Mouse (Mus musculus): ENCODE results near the gene Tbcel.

Tbcel gene

GRCm38 (mm10) chr9:42462585-42463219, 44.9 kb downstream of the Tbcel start:
- CTCF ChIA-PET, result interaction anchor here in 1 of 4 experiments (0.6 kb wide), 1 partner anchor 98 kb away, joined by 3 read pairs; no protein-coding TSS in a partner anchor
- POLR2A ChIA-PET, result interaction anchor here in 3 of 4 experiments (0.6 to 5.6 kb wide), 14 partner anchors 8 to 828 kb away, joined by 3 to 58 read pairs (median 6); no protein-coding TSS in a partner anchor

GRCm38 (mm10) chr9:42461390-42462108, 46.1 kb downstream of the Tbcel start:
- ChIA-PET POLR2A (interaction anchor here (0.5 to 5.6 kb wide), 19 partner anchors 7 to 747 kb away, joined by 3 to 58 read pairs (median 5); partner anchors contain the start of gene Sc5d (in 1 of the 4)), CTCF (no interaction called here)

- POLR2A ChIA-PET, result interaction anchor here (0.5 to 5.6 kb wide), 31 partner anchors 11 to 1684 kb away, joined by 3 to 58 read pairs (median 4); no protein-coding TSS in a partner anchor
- CTCF ChIA-PET, result interaction anchor here in 1 of 4 experiments (0.7 kb wide), 1 partner anchor 9 kb away, joined by 3 read pairs; no protein-coding TSS in a partner anchor
Observed at GRCm38 (mm10) chr9:42460353-42460752, 47.3 kb downstream of the Tbcel start.

DNA sequence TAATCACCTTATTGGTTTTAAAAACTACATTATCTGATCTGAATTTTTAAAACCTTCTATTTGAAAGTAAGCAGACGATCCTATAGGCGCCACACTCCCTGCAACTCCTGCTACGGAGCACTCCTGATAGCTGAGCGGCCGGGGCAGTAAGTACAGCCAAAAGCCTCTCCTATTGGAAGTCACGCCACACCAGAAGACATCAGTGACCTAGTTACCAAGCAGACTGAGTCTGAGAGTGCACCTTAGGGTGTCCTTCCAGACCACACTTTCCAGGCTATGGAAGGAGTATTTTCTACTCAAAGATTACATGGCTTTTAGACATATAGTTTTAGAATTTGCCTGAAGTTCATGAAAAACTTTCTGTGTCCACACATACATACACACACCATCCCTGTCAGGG, 47.9 kb downstream of the Tbcel start:
- POLR2A ChIA-PET, result interaction anchor here in 3 of 4 experiments (0.5 to 5.6 kb wide), 21 partner anchors 10 to 1683 kb away, joined by 3 to 58 read pairs (median 5); no protein-coding TSS in a partner anchor
- CTCF ChIA-PET, result interaction anchor here in 1 of 4 experiments (0.5 kb wide), 1 partner anchor 966 kb away, joined by 9 read pairs; no protein-coding TSS in a partner anchor

GRCm38 (mm10) chr9:42458741-42459515, 48.7 kb downstream of the Tbcel start:
- CTCF ChIA-PET, result interaction anchor here in 1 of 4 experiments (0.5 kb wide), 1 partner anchor 966 kb away, joined by 9 read pairs; no protein-coding TSS in a partner anchor
- POLR2A ChIA-PET, result interaction anchor here in 3 of 4 experiments (0.6 to 5.6 kb wide), 13 partner anchors 8 to 478 kb away, joined by 3 to 58 read pairs (median 8); no protein-coding TSS in a partner anchor

- ChIA-PET POLR2A (interaction anchor here in 2 of 4 experiments (0.6 to 1.4 kb wide), 2 partner anchors 9 to 14 kb away, joined by 3 read pairs; no protein-coding TSS in a partner anchor), CTCF (interaction anchor here in 1 of 4 experiments (0.7 kb wide), 1 partner anchor 38 kb away, joined by 3 read pairs; no protein-coding TSS in a partner anchor)
Observed at GRCm38 (mm10) chr9:42457501-42457900, 50.1 kb downstream of the Tbcel start.

GRCm38 (mm10) chr9:42454364-42454763, 53.2 kb downstream of the Tbcel start:
- POLR2A ChIA-PET, result interaction anchor here in 2 of 4 experiments (1.0 to 1.6 kb wide), 4 partner anchors 8 to 35 kb away, joined by 3 to 4 read pairs (median 4); no protein-coding TSS in a partner anchor
- CTCF ChIA-PET, result no interaction called here

DNA sequence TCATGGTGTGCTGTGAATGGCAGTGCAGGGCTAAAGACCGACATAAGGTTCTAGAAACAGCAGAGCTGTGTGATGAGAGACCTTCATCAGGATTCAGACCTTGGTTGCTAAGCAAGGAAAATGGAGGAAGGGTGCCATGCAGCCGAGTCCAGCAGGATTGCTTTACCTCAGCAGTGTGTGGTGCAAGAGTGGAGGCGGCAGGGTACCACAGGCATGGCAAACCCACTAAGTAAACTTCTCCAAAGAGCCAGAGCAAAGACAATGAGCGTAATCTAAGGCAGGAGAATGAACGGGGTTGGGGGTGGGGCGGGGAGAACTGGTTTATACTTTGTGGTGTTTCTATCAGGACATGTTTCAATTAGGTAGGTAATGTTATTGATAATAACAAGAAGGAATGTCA, 58.6 kb downstream of the Tbcel start:
- ChIA-PET POLR2A (interaction anchor here in 2 of 4 experiments (1.7 to 1.9 kb wide), 2 partner anchors 11 kb away, joined by 5 to 9 read pairs; no protein-coding TSS in a partner anchor), CTCF (no interaction called here)

DNA sequence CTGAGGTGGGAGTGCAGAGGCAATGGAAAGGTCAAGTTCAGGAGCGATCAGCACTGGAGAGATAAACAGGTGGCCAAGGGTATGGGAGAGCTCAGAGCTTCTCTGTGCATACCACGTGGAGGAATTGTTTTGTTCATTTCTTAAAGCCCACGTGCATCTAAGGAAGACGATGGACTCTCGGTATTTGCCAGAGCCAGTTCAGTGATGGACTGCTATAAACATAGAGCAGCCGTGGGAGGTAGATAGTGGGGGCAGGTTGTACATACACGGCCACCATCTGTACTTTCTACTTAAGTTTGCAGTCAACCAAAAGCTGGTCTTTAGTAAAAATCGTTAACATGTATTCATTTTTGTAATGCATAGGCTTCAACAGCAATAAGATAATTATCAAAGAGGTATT, 65.5 kb downstream of the Tbcel start:
- POLR2A ChIA-PET, result interaction anchor here in 2 of 4 experiments (0.6 to 6.0 kb wide), 7 partner anchors 9 to 342 kb away, joined by 3 to 47 read pairs (median 4); no protein-coding TSS in a partner anchor
- CTCF ChIA-PET, result interaction anchor here in 1 of 4 experiments (0.6 kb wide), 1 partner anchor 9 kb away, joined by 4 read pairs; no protein-coding TSS in a partner anchor

- CTCF ChIA-PET, result interaction anchor here in 1 of 4 experiments (0.6 kb wide), 1 partner anchor 329 kb away, joined by 4 read pairs; no protein-coding TSS in a partner anchor
- POLR2A ChIA-PET, result interaction anchor here in 2 of 4 experiments (0.7 to 6.0 kb wide), 5 partner anchors 8 to 31 kb away, joined by 3 to 47 read pairs (median 4); no protein-coding TSS in a partner anchor
Observed at GRCm38 (mm10) chr9:42441234-42441633, 66.4 kb downstream of the Tbcel start.

DNA sequence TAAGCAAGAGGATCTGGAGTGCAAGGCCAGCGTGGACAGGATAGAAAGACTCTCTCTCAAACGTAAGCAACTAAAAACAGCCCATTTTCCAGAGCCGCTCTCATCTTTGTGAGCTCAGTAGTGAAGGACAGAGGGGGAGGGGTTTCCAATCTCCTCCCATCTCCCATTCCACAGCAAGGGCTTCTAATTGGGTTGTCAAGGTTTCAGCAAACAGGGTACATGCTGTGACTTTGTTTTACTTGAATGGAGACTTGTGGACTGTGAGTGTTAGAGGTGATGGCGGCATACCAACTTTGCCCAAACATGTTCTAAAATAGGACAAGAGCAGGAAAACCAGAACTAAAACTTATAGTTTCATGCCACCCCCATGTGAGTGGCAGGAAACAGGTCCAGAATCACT, 68.2 kb downstream of the Tbcel start:
- ChIA-PET CTCF (interaction anchor here in 2 of 4 experiments (0.5 to 1.0 kb wide), 5 partner anchors 420 to 1746 kb away, joined by 3 to 5 read pairs (median 3); no protein-coding TSS in a partner anchor), POLR2A (interaction anchor here in 3 of 4 experiments (0.6 to 6.0 kb wide), 27 partner anchors 9 to 506 kb away, joined by 3 to 47 read pairs (median 4); no protein-coding TSS in a partner anchor)

DNA sequence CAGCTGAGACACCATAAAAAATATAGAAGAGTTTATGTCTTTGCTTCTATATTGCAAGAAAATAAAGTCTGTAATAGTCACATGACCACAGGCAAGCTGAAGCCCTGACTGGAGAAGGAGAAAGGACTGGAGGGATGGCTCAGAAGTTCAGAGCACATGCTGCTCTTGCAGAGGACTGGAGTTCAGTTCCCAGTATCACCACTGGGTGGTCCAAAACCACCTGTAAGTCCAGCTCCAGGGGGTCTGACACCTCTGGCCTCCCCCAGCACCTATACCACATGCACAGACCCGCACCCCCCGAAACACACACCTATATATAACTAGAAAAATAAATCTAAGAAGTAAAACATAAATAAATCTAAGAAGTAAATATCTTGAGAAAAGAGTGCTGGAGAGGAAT, 75.5 kb downstream of the Tbcel start:
- ChIA-PET POLR2A (interaction anchor here in 3 of 4 experiments (0.9 to 2.2 kb wide), 11 partner anchors 8 to 44 kb away, joined by 3 to 8 read pairs (median 4); no protein-coding TSS in a partner anchor), CTCF (interaction anchor here in 2 of 4 experiments (0.6 to 1.4 kb wide), 2 partner anchors 12 to 491 kb away, joined by 4 to 8 read pairs; no protein-coding TSS in a partner anchor)

DNA sequence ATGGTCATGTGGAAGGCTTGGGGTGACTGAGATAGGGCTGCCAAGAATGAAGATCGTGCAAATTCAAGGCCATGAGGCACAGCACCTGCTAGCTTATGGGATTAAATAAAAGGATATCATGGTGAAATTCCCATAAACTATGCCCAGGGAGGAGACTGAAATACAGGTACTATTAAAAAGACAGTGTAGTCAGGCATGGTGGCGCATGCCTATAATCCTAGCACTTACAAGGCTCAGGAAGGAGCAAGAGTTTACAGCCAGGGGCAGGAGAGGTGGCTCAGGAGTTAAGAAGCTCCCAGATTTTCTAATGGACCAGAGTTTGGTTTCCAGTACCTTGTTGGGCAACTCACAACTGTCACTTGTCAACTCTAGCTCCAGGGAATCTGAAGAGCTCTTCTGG, 76.0 kb downstream of the Tbcel start:
- POLR2A ChIA-PET, result interaction anchor here in 2 of 4 experiments (0.7 to 2.2 kb wide), 10 partner anchors 7 to 45 kb away, joined by 3 to 7 read pairs (median 4); no protein-coding TSS in a partner anchor
- CTCF ChIA-PET, result interaction anchor here in 1 of 4 experiments (1.4 kb wide), 1 partner anchor 12 kb away, joined by 4 read pairs; no protein-coding TSS in a partner anchor

GRCm38 (mm10) chr9:42428060-42428924, 79.3 kb downstream of the Tbcel start:
- POLR2A ChIA-PET, result interaction anchor here in 3 of 4 experiments (0.5 to 1.6 kb wide), 5 partner anchors 9 to 331 kb away, joined by 3 to 6 read pairs (median 5); no protein-coding TSS in a partner anchor
- CTCF ChIA-PET, result no interaction called here

GRCm38 (mm10) chr9:42426661-42427358, 80.8 kb downstream of the Tbcel start:
- ChIA-PET CTCF (interaction anchor here in 2 of 4 experiments (0.6 to 1.5 kb wide), 2 partner anchors 14 to 107 kb away, joined by 3 read pairs; no protein-coding TSS in a partner anchor), POLR2A (interaction anchor here in 2 of 4 experiments (0.6 to 2.2 kb wide), 12 partner anchors 10 to 123 kb away, joined by 3 to 11 read pairs (median 4); no protein-coding TSS in a partner anchor)

GRCm38 (mm10) chr9:42423649-42424048, 84.0 kb downstream of the Tbcel start:
- CTCF ChIA-PET, result no interaction called here
- POLR2A ChIA-PET, result interaction anchor here in 2 of 4 experiments (0.7 to 4.7 kb wide), 15 partner anchors 9 to 48 kb away, joined by 3 to 23 read pairs (median 5); no protein-coding TSS in a partner anchor

Data from embryonic stem cell, embryonic (primary cell).